Mouse (Mus musculus): Measurements from ENCODE around the gene Tank. TPM values are rescaled to one million over a fixed set of nuclear protein-coding genes. Genes with fewer than 3 reads are reported as not detected.

Tank gene
- polyA plus RNA-seq, 1 experiment from 2014 or later, result 26.9 TPM

DNA sequence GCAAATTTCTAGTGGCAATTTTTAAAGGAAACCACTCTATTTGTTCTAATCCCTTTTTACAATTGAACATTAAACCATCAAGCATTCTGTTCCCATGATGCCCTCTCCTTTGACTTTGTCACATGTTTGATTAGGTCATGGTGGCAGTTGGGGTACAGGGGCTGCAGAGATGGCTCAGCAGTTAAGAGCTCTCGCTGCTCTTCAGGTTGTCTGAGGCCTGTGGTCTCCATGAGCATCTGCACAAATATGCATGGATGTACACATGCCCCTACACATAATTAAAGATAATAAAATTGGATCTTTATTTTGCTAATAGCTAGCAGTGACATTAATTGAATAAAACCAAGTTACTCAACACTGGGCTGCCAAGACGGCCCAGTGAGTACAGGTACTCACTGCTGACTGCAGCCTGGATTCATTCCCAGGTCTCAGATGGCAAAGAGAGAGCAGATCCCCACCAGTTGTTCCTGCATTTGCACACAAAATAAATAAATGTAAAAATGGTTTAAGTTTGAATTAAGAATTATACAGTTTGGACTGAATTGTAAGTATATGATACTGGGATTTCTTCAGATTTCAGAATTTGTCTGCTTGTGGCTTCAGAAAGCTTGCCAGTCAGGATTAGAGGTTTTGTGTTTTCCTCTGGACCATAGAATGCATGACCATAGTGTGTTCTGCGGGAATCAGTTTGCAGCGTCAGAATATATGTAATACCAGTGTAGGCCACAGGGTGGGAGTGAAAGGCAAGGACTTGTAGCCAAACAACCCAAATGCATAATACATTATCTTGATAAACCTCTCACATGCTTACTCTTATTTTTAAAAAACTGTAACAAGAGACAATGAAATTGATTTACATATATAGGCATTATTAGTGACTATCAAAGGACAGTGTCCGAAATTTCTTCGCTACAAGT is 64.3 kb downstream of the Tank start:
- Histone ChIP-seq H3K9me3 (no peaks in the 10 kb centered on the region), H3K27me3 (ENCODE audit: poor library complexity, severe bottlenecking) (no peaks in the 10 kb centered on the region), H3K27ac (no peak overlapping the region), H3K36me3 (replicated peaks) (peaks cover 3% of the 10 kb centered on the region; the same call in 1 of the 2 replicates), H3K4me1 (no peaks in the 10 kb centered on the region), H3K4me3 (no peak overlapping the region)
- 58% methylated on average over 6 of the region's 6 CpGs for WGBS
- DNase-seq (ENCODE audit: extremely low spot score, low spot score), result peak; percentile 24

DNA sequence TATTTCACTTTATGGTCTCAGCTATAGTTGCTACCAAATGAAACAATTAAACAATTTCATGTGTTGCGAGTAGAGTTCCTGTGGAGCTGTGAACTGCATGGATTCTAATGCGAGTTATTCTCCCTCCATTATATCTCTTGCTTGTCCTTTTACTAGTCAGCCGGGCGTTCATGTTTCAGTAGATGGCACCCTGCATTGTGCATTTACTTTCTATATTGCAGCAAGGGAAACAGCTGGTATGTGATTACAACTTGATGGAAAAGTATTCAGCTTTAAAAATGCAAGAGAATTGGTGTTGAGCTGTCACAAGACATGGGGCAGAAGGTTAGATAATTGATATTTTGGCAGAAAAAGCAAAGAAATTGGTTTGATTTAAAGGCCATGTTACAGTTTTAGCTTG is 72.8 kb downstream of the Tank start:
- Histone ChIP-seq H3K9me3 (no peaks in the 10 kb centered on the region), H3K4me3 (no peak overlapping the region), H3K27me3 (ENCODE audit: poor library complexity, severe bottlenecking) (peaks cover 20% of the 10 kb centered on the region), H3K36me3 (replicated peaks) (0 out of 2 replicates have a peak, but pooled peaks cover under 1% of the 10 kb centered on the region), H3K4me1 (peaks cover 17% of the 10 kb centered on the region), H3K27ac (no peak overlapping the region)
- WGBS, result 82% methylated on average over 4 of the region's 4 CpGs
- no peak for DNase-seq (ENCODE audit: extremely low spot score, low spot score)

- H3K36me3 ChIP-seq (replicated peaks), result no peaks in the 10 kb centered on the region
- 90% methylated on average over 3 of the region's 3 CpGs for WGBS
- H3K4me3 ChIP-seq, result no peak overlapping the region
- DNase-seq (ENCODE audit: extremely low spot score, low spot score), result no peak
- H3K4me1 ChIP-seq, result peaks cover 21% of the 10 kb centered on the region
- H3K27me3 ChIP-seq (ENCODE audit: poor library complexity, severe bottlenecking), result peaks cover 20% of the 10 kb centered on the region
- H3K9me3 ChIP-seq, result no peaks in the 10 kb centered on the region
- H3K27ac ChIP-seq, result no peak overlapping the region
Observed at GRCm38 (mm10) chr2:61651640-61652039, 73.3 kb downstream of the Tank start.

GRCm38 (mm10) chr2:61655046-61655381 is 76.6 kb downstream of the Tank start:
- Histone ChIP-seq H3K4me1 (peaks cover 28% of the 10 kb centered on the region), H3K9me3 (no peaks in the 10 kb centered on the region), H3K27ac (peak overlapping the region; percentile 91), H3K27me3 (ENCODE audit: poor library complexity, severe bottlenecking) (peaks cover 46% of the 10 kb centered on the region), H3K36me3 (replicated peaks) (no peaks in the 10 kb centered on the region), H3K4me3 (peak overlapping the region; percentile 68)
- 3% methylated on average over 12 of the region's 12 CpGs for WGBS
- DNase-seq (ENCODE audit: extremely low spot score, low spot score), result no peak

GRCm38 (mm10) chr2:61655382-61656281 is 77.2 kb downstream of the Tank start:
- peak; percentile 60 for DNase-seq (ENCODE audit: extremely low spot score, low spot score)
- peak overlapping the region; percentile 68 for H3K4me3 ChIP-seq
- H3K36me3 ChIP-seq (replicated peaks), result no peaks in the 10 kb centered on the region
- H3K27ac ChIP-seq, result peak overlapping the region; percentile 91
- under 1% methylated on average over 46 of the region's 46 CpGs for WGBS
- peaks cover 46% of the 10 kb centered on the region for H3K27me3 ChIP-seq (ENCODE audit: poor library complexity, severe bottlenecking)
- H3K9me3 ChIP-seq, result no peaks in the 10 kb centered on the region
- peaks cover 28% of the 10 kb centered on the region for H3K4me1 ChIP-seq

DNA sequence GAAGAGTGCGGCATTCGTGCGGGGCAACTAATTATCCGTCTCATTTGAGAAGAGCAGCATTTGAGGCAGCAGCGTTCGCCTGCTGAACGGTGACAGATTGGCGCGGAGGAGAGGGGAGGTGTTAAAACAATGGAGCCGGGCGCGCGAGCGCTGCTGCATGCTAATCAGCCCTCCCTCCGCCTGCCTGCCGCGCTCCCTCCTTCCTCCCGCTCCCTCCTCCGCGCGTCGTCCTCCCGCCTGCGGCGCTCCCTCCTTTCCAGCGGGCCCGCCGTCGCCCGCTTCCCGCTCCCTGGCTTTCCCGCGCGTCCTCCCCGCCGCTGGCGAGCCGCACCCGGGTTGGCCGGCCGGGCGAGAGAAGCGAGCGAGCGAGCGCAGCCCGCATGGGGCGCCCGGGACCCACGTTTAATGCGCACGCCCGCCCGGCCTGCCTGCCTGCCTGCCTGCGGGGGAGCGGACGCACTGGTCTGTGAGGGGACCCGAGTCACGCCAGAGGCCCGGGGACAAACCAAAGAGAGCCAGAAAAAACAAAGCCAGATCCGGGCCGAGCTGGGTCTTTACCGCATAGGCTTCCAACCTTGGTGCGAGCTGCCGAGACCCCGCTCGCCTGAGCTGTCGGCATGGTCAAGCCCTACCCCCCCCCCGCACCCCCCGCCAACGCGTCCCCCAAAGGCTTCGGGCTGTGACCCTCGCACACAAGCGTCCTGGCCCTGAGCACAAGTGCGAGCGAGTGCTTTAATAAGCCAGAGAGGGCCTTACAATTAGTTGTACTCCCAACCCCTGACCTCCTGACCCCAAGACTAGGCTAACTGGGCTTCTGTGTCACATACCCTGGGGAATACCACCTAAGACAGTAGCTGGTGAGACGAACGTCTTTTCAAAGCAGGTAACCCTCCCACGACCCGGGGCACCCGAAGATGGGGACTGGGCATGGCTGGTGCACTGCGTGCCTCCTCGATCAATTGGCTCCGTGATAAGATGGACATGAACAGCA is 78.3 kb downstream of the Tank start:
- DNase-seq (ENCODE audit: extremely low spot score, low spot score), result peak; percentile 70
- H3K36me3 ChIP-seq (replicated peaks), result no peaks in the 10 kb centered on the region
- H3K27ac ChIP-seq, result peak overlapping the region; percentile 91
- peaks cover 46% of the 10 kb centered on the region for H3K27me3 ChIP-seq (ENCODE audit: poor library complexity, severe bottlenecking)
- under 1% methylated on average over 70 of the region's 85 CpGs for WGBS
- no peaks in the 10 kb centered on the region for H3K9me3 ChIP-seq
- H3K4me1 ChIP-seq, result peaks cover 28% of the 10 kb centered on the region
- peak overlapping the region; percentile 68 for H3K4me3 ChIP-seq

GRCm38 (mm10) chr2:61659254-61659653 is 80.9 kb downstream of the Tank start:
- peaks cover 28% of the 10 kb centered on the region for H3K4me1 ChIP-seq

DNA sequence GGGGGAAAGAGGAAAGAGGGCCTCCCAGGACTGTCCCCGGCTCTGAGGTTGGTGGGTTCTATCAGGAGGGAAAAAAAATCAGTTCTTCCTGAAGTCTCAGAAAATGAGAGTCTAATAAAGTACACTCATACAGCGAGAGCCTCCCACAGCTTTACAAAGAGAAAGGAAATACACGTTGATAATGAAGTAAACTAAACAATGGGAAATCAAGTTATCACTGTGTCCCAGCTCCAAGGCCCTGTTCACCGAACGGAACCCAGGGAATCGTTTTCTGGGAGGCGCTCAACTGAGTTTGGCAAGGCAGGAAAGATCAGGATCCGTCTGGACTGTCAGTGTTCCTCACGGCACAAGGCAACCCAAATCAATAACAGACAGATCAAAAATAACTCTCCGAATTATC is 84.4 kb downstream of the Tank start:
- Histone ChIP-seq H3K9me3 (no peaks in the 10 kb centered on the region), H3K27ac (no peak overlapping the region), H3K36me3 (replicated peaks) (no peaks in the 10 kb centered on the region), H3K27me3 (ENCODE audit: poor library complexity, severe bottlenecking) (peaks cover 24% of the 10 kb centered on the region), H3K4me1 (no peaks in the 10 kb centered on the region), H3K4me3 (no peak overlapping the region)
- DNase-seq (ENCODE audit: extremely low spot score, low spot score), result no peak
- WGBS, result 88% methylated on average over 10 of the region's 10 CpGs

More at GRCm38 (mm10) chr2:61659254-61659653, 80.9 kb downstream of the Tank start:
- no peak overlapping the region for H3K27ac ChIP-seq
- 84% methylated on average over 2 of the region's 2 CpGs for WGBS
- peaks cover 48% of the 10 kb centered on the region for H3K27me3 ChIP-seq (ENCODE audit: poor library complexity, severe bottlenecking)
- H3K4me3 ChIP-seq, result no peak overlapping the region
- H3K36me3 ChIP-seq (replicated peaks), result no peaks in the 10 kb centered on the region
- no peak for DNase-seq (ENCODE audit: extremely low spot score, low spot score)
- H3K9me3 ChIP-seq, result no peaks in the 10 kb centered on the region

GRCm38 (mm10) chr2:61663573-61664241 is 85.3 kb downstream of the Tank start:
- H3K9me3 ChIP-seq, result no peaks in the 10 kb centered on the region
- DNase-seq (ENCODE audit: extremely low spot score, low spot score), result no peak
- H3K36me3 ChIP-seq (replicated peaks), result no peaks in the 10 kb centered on the region
- no peak overlapping the region for H3K4me3 ChIP-seq
- H3K27ac ChIP-seq, result no peak overlapping the region
- H3K27me3 ChIP-seq (ENCODE audit: poor library complexity, severe bottlenecking), result peaks cover 15% of the 10 kb centered on the region
- H3K4me1 ChIP-seq, result no peaks in the 10 kb centered on the region
- WGBS, result 83% methylated on average over 10 of the region's 10 CpGs

GRCm38 (mm10) chr2:61667420-61667819 is 89.0 kb downstream of the Tank start:
- H3K27ac ChIP-seq, result no peak overlapping the region
- H3K4me1 ChIP-seq, result no peaks in the 10 kb centered on the region
- no peaks in the 10 kb centered on the region for H3K36me3 ChIP-seq (replicated peaks)
- no peak for DNase-seq (ENCODE audit: extremely low spot score, low spot score)
- no peak overlapping the region for H3K4me3 ChIP-seq
- H3K9me3 ChIP-seq, result no peaks in the 10 kb centered on the region
- WGBS, result 83% methylated on average over 7 of the region's 7 CpGs
- H3K27me3 ChIP-seq (ENCODE audit: poor library complexity, severe bottlenecking), result no peaks in the 10 kb centered on the region

DNA sequence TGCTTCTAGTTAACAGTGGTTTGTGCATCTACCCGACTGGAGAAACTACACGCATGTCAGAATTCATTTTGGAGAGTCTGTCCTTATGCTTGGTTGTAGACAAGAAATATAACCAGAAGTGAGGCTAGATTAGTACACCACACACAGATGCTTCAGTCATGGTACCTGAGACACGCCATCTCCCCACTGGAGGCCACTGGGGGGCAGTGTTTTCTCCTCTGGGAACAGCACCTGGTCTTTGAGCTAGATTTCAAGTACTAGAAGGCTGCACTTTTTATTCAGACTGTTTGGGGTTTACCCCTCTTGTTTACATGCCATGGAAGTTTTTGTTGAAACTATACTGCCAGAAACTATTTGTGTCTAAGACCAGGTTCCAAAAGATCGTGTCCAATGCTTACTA is 89.9 kb downstream of the Tank start:
- Histone ChIP-seq H3K9me3 (no peaks in the 10 kb centered on the region), H3K27me3 (ENCODE audit: poor library complexity, severe bottlenecking) (no peaks in the 10 kb centered on the region), H3K27ac (no peak overlapping the region), H3K4me3 (no peak overlapping the region), H3K36me3 (replicated peaks) (no peaks in the 10 kb centered on the region), H3K4me1 (no peaks in the 10 kb centered on the region)
- WGBS, result 25% methylated on average over 4 of the region's 4 CpGs
- peak; percentile 28 for DNase-seq (ENCODE audit: extremely low spot score, low spot score)
